Mouse (Mus musculus) myocyte (in vitro differentiated cells): ENCODE data around the gene Snrnp27. TPM values are rescaled to one million over a fixed set of nuclear protein-coding genes. Genes with fewer than 3 reads are reported as not detected.

Source experiments
- H3K27me3 ChIP-seq: one replicate; pipeline ENCODE4 v1.6.1; 2011; ENCODE audit not compliant: control insufficient read depth, insufficient read depth, insufficient read length
- H3K36me3 ChIP-seq: one replicate; pipeline ENCODE4 v1.6.1; 2011; ENCODE audit not compliant: control insufficient read depth, insufficient read depth
- H3K4me2 ChIP-seq: one replicate; pipeline ENCODE4 v1.6.1; 2011; ENCODE audit warnings: low read depth, control low read depth
- H3K4me3 ChIP-seq: one replicate; pipeline ENCODE4 v1.5.1; 2011; ENCODE audit warnings: mild to moderate bottlenecking, control low read depth, moderate library complexity
- H3K79me2 ChIP-seq: one replicate; pipeline ENCODE4 v1.6.1; 2011; ENCODE audit not compliant: control insufficient read depth, insufficient read depth
- H3ac ChIP-seq: one replicate; pipeline ENCODE4 v1.6.1; 2011; ENCODE audit not compliant: control insufficient read depth, insufficient read length
- CEBPB ChIP-seq: IDR thresholded peaks from 2 replicates; pipeline ENCODE4 v1.6.1; 2011; ENCODE audit warnings: mild to moderate bottlenecking, moderate library complexity; ENCODE audit not compliant: poor library complexity, insufficient read depth, severe bottlenecking
- E2F4 ChIP-seq: IDR thresholded peaks from one replicate; pipeline ENCODE4 v1.6.1; 2011; ENCODE audit warnings: mild to moderate bottlenecking, control low read depth, moderate library complexity; ENCODE audit not compliant: insufficient read depth
- MAX ChIP-seq: IDR thresholded peaks from one replicate; pipeline ENCODE4 v1.6.1; 2011; ENCODE audit warnings: low read depth, mild to moderate bottlenecking, control low read depth
- MYOD1 ChIP-seq, 3 experiments: IDR thresholded peaks; one replicate each; pipeline ENCODE4 v1.6.1; 2011; ENCODE audit warnings: control low read depth in 2 of 3, low read depth in 2 of 3, mild to moderate bottlenecking in 2 of 3, moderate library complexity in 1 of 3; ENCODE audit not compliant: insufficient read length in 2 of 3, control insufficient read depth in 1 of 3
- MYOG ChIP-seq, 3 experiments: IDR thresholded peaks; one replicate each; pipeline ENCODE4 v1.6.1; 2011; ENCODE audit warnings: control low read depth in 2 of 3, low read depth in 2 of 3, mild to moderate bottlenecking in 2 of 3; ENCODE audit not compliant: insufficient read length in 2 of 3, control insufficient read depth in 1 of 3, insufficient read depth in 1 of 3
- POLR2A ChIP-seq: IDR thresholded peaks from one replicate; pipeline ENCODE4 v1.6.1; 2011; ENCODE audit warnings: low read depth, mild to moderate bottlenecking, control low read depth, moderate library complexity; ENCODE audit not compliant: insufficient read length
- POLR2AphosphoS2 ChIP-seq: IDR thresholded peaks from one replicate; pipeline ENCODE4 v1.6.1; 2011; ENCODE audit warnings: low read depth, control low read depth; ENCODE audit not compliant: insufficient read length
- REST ChIP-seq: IDR thresholded peaks from one replicate; pipeline ENCODE4 v1.6.1; 2011; ENCODE audit warnings: mild to moderate bottlenecking, control low read depth, moderate library complexity; ENCODE audit not compliant: insufficient read depth, insufficient read length
- SRF ChIP-seq: IDR thresholded peaks from one replicate; pipeline ENCODE4 v1.6.1; 2011; ENCODE audit warnings: low read depth; ENCODE audit not compliant: control insufficient read depth, insufficient read length
- TCF12 ChIP-seq: IDR thresholded peaks from one replicate; pipeline ENCODE4 v1.6.1; 2011; ENCODE audit warnings: mild to moderate bottlenecking, control low read depth; ENCODE audit not compliant: poor library complexity, insufficient read depth, severe bottlenecking
- TCF3 ChIP-seq: IDR thresholded peaks from one replicate; pipeline ENCODE4 v1.6.1; 2011; ENCODE audit warnings: low read depth, control low read depth; ENCODE audit not compliant: insufficient read length
- USF1 ChIP-seq: IDR thresholded peaks from one replicate; pipeline ENCODE4 v1.6.1; 2011; ENCODE audit warnings: low read depth, mild to moderate bottlenecking, control low read depth, moderate library complexity
- polyA plus RNA-seq: library from polyadenylated mRNA; unstranded; fragments of >200 nt; fragmentation: generic; extraction: Trizol; gene quantifications from one replicate; pipeline ENCODE4 v1.2.1, GENCODE M21; 2012; ENCODE audit warnings: missing spikeins

Snrnp27 gene
- polyA plus RNA-seq, 1 experiment: 53.8 TPM

DNA sequence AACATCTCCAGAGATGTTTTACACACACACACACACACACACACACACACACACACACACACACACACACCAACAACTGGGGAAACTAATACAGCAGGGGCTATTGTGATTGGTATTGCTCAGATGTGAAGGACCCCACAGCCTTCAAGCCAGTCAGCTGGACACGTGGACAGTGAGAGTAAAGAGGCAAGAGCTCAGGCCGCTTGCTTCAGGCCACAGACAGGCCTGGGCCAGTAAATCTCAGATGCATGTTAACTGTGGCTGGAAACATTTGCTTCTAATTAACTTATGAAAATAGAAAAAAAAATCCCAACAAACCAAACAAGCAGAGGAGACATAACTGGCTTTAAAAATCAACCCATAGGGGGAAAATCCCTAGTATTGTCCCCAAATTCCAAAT is 46.5 kb downstream of the Snrnp27 start:
- no peaks in the 10 kb centered on the region for H3K27me3 ChIP-seq
- no peak overlapping the region for H3ac ChIP-seq
- no peaks in the 10 kb centered on the region for H3K36me3 ChIP-seq
- H3K4me3 ChIP-seq: no peak overlapping the region
- TF ChIP-seq MAX (no peak), POLR2AphosphoS2 (no peak), TCF3 (no peak), E2F4 (no peak)
- H3K79me2 ChIP-seq: no peaks in the 10 kb centered on the region
- no peak overlapping the region for H3K4me2 ChIP-seq

DNA sequence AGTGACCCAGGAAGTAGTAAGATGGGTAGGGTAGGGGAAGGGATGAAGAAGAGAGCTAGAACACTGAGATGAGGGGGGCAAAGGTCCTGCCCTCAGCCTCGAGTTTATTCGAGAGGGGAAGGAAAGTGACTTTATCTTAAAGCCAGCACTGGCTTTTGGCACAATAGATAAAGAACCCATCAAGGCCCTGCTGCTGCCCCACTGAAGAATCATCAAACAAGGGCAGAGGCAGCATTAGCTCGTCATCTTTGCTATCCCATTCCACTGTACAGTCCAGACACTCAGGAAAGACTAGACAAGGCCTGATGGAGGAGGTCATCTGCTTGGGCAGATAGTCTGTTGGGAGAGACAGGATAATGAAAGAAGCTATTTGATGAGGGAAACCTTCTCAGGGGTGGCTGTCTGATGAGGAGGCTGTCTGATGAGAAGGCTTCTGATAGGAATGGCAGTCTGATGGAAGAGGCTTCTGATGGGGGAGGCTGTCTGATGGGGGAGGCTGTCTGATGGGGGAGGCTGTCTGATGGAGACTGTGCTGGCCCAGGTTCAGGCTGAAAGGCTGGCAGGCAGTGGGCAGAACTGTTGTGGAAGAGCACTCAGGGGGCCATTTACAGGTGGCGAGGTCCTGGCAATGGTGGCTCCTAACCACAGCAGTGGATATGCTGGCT is 47.0 kb downstream of the Snrnp27 start:
- H3K4me3 ChIP-seq: no peak overlapping the region
- TF ChIP-seq TCF3: no peak
- no peak overlapping the region for H3K4me2 ChIP-seq
- no peak overlapping the region for H3ac ChIP-seq
- H3K79me2 ChIP-seq: no peaks in the 10 kb centered on the region
- no peaks in the 10 kb centered on the region for H3K36me3 ChIP-seq
- no peaks in the 10 kb centered on the region for H3K27me3 ChIP-seq

DNA sequence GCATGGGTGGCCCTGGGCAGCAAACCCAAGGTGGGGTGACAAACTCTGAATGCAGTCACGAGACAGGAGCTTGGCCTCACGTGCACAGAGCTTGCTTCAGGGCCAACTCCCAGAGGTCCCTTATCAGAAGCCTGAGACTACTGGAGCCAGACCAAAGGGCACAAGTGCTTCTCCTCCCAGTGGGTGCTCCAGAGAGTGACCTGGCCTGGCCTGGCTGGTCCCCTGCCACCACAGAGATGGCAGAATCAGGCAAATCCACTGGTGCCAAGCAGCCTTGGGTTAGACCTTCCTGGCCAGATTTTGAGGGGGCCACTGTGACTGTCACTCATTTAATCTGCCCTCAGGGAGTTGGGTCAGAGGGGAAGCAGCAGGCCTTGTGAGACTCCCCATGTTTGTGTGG is 47.8 kb downstream of the Snrnp27 start:
- no peak overlapping the region for H3K4me3 ChIP-seq
- TF ChIP-seq REST (no peak), MAX (no peak), E2F4 (no peak), MYOD1 (IDR thresholded peaks at IDR 0.05; ENCODE audit: control insufficient read depth in 1 of 3, insufficient read length in 2 of 3, low read depth in 2 of 3) (no peak), SRF (no peak), MYOG (IDR thresholded peaks at IDR 0.05; ENCODE audit: control insufficient read depth in 1 of 3, insufficient read depth in 1 of 3, insufficient read length in 2 of 3, low read depth in 2 of 3) (no peak), POLR2AphosphoS2 (no peak), TCF3 (no peak), POLR2A (no peak), CEBPB (no peak), TCF12 (no peak), USF1 (no peak)
- H3K79me2 ChIP-seq: no peaks in the 10 kb centered on the region
- H3K27me3 ChIP-seq: no peaks in the 10 kb centered on the region
- H3K4me2 ChIP-seq: no peak overlapping the region
- H3K36me3 ChIP-seq: no peaks in the 10 kb centered on the region
- H3ac ChIP-seq: no peak overlapping the region

DNA sequence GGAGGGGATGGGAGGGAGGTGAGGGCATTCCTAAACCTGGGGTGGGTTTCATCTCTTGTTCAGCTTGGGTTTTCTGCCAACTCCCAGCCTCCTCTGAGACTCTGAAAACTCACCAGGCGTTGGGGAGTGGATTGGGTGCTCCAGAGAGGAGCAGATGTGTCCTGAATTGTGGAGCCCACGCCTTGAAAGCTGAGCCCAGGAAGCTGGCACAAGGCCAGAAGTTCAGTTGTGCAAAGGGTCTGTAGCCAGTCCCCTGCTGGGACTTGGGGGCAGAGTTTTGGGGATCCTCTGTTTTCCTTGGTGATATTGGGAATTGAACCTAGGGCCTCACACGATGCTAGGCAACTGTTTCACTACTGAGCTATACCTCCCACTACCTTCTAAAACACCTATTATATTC is 54.2 kb downstream of the Snrnp27 start:
- Histone ChIP-seq H3K4me2 (no peak overlapping the region), H3K36me3 (no peaks in the 10 kb centered on the region), H3K79me2 (no peaks in the 10 kb centered on the region), H3ac (no peak overlapping the region), H3K4me3 (no peak overlapping the region), H3K27me3 (peaks cover 17% of the 10 kb centered on the region)
- TF ChIP-seq MYOG (IDR thresholded peaks at IDR 0.05; ENCODE audit: control insufficient read depth in 1 of 3, insufficient read depth in 1 of 3, insufficient read length in 2 of 3, low read depth in 2 of 3) (no peak), CEBPB (no peak), SRF (no peak), TCF3 (no peak), POLR2AphosphoS2 (no peak), E2F4 (no peak), POLR2A (no peak), TCF12 (no peak), MAX (no peak), MYOD1 (IDR thresholded peaks at IDR 0.05; ENCODE audit: control insufficient read depth in 1 of 3, insufficient read length in 2 of 3, low read depth in 2 of 3) (no peak), USF1 (no peak), REST (no peak)

DNA sequence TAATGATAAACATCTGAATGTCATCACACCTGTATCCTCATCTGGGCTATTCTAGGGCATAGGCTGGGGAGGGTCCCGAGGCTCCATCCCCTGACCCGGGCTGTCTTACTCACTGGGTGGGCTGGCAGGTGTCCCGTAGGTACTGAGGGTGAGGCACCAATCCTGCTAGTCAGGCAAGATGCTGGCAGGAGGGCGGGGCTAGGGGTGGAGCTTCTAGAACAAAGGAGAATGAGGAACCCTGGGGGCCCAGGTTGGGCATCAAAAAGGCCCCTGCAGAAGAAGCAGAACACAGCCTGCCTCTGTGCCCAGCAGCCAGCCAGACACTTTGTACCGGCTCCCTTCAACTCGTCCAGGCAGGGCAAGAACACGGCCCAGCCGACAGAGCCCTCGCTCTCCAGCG is 56.4 kb downstream of the Snrnp27 start, which contains the start of gene Asprv1:
Gene Asprv1, plus strand, starts transcription at position 219 of the 400 bp plus-strand sequence.
- no peak for TF ChIP-seq TCF3
- TF ChIP-seq TCF12: no peak
- TF ChIP-seq E2F4: no peak
- no peak for TF ChIP-seq MYOD1 (IDR thresholded peaks at IDR 0.05; ENCODE audit: control insufficient read depth in 1 of 3, insufficient read length in 2 of 3, low read depth in 2 of 3)
- no peak for TF ChIP-seq CEBPB
- no peak for TF ChIP-seq MYOG (IDR thresholded peaks at IDR 0.05; ENCODE audit: control insufficient read depth in 1 of 3, insufficient read depth in 1 of 3, insufficient read length in 2 of 3, low read depth in 2 of 3)
- no peak for TF ChIP-seq POLR2AphosphoS2
- TF ChIP-seq USF1: no peak
- no peak for TF ChIP-seq MAX
- no peak for TF ChIP-seq POLR2A
- TF ChIP-seq REST: no peak
- no peak for TF ChIP-seq SRF
- Histone ChIP-seq H3K4me2 (no peak within 1 kb of the TSS), H3K79me2 (no peaks in the 10 kb centered on the region), H3K36me3 (no peaks in the 10 kb centered on the region), H3ac (no peak within 1 kb of the TSS), H3K4me3 (no peak within 1 kb of the TSS), H3K27me3 (peaks cover 34% of the 10 kb centered on the region)

Other genes starting within 250 kb of the Snrnp27 start
- gene C87436, start 246.1 kb downstream of the Snrnp27 start, polyA plus RNA-seq: 6.9 TPM
- 306 TPM for gene Pcbp1, start 158.2 kb downstream of the Snrnp27 start, polyA plus RNA-seq
- gene Asprv1, start 56.4 kb downstream of the Snrnp27 start, polyA plus RNA-seq: 0.34 TPM
- 2.9 TPM for gene Mxd1, start 15.4 kb downstream of the Snrnp27 start, polyA plus RNA-seq
- gene Gmcl1, start 48.9 kb upstream of the Snrnp27 start, polyA plus RNA-seq: 5.9 TPM
- gene Anxa4, start 109.1 kb upstream of the Snrnp27 start, polyA plus RNA-seq: 72.5 TPM
- 11.5 TPM for gene Aak1, start 165.0 kb upstream of the Snrnp27 start, polyA plus RNA-seq